Mouse (Mus musculus) hindbrain, embryonic 11.5 days (tissue): ENCODE measurements around the gene Zfp536. TPM values are rescaled to one million over a fixed set of nuclear protein-coding genes. Genes with fewer than 3 reads are reported as not detected.

Source experiments
- ATAC-seq: fragments of 200-750 bp; cut with Nextera tagmentation; 2 replicates; pipeline ENCODE4 v1.8.0; 2017; ENCODE audit warnings: mild to moderate bottlenecking, moderate TSS enrichment, moderate library complexity; ENCODE audit not compliant: low FRiP score
- DNase-seq: peaks from one replicate; pipeline ENCODE4 v3.0.0-alpha.2; 2015; ENCODE audit warnings: low spot score
- H3K27ac ChIP-seq: fragments of 300-500 bp; sonication (generic); 2 replicates; pipeline ENCODE4 v1.5.1; 2014; ENCODE audit warnings: mild to moderate bottlenecking, low read depth, low read length
- H3K27me3 ChIP-seq: fragments of 300-500 bp; sonication (generic); 2 replicates; pipeline ENCODE4 v1.6.1; 2014; ENCODE audit warnings: mild to moderate bottlenecking, low read length, moderate library complexity, mixed read lengths; ENCODE audit not compliant: control insufficient read depth, insufficient read depth
- H3K36me3 ChIP-seq: fragments of 300-500 bp; sonication (generic); 2 replicates; pipeline ENCODE4 v1.6.1; 2014; ENCODE audit warnings: mild to moderate bottlenecking, low read length, moderate library complexity, mixed read lengths; ENCODE audit not compliant: control insufficient read depth, insufficient read depth
- H3K4me1 ChIP-seq: fragments of 300-500 bp; sonication (generic); replicated peaks from 2 replicates; pipeline ENCODE4 v1.6.1; 2014; ENCODE audit warnings: low read length, mixed read lengths; ENCODE audit not compliant: control insufficient read depth, insufficient read depth
- H3K4me2 ChIP-seq: fragments of 300-500 bp; sonication (generic); replicated peaks from 2 replicates; pipeline ENCODE4 v1.6.1; 2014; ENCODE audit warnings: mild to moderate bottlenecking, low read depth, low read length
- H3K4me3 ChIP-seq: fragments of 300-500 bp; sonication (generic); 2 replicates; pipeline ENCODE4 v1.5.1; 2014; ENCODE audit warnings: low read depth, low read length
- H3K9ac ChIP-seq: fragments of 300-500 bp; sonication (generic); 2 replicates; pipeline ENCODE4 v1.6.1; 2014; ENCODE audit warnings: low read depth, low read length
- H3K9me3 ChIP-seq: fragments of 300-500 bp; sonication (generic); 2 replicates; pipeline ENCODE4 v1.6.1; 2016; ENCODE audit warnings: low read length; ENCODE audit not compliant: control insufficient read depth
- WGBS: fragments of 180-500 bp; shearing (Covaris S2); extraction: QIAGEN DNeasy Blood & Tissue Kit; methylation state at CpG from one replicate; pipeline ENCODE4 v1.1.7; 2014; 5-methylcytosine and 5-hydroxymethylcytosine counted together
- polyA plus RNA-seq: library from polyadenylated mRNA; unstranded; fragments of >200 nt; fragmentation: Nextera tagmentation; extraction: Ambion mirVana; gene quantifications from 2 replicates; pipeline ENCODE4 v1.2.1, GENCODE M21; 2014

Gene Zfp536
- polyA plus RNA-seq, 1 experiment from 2014 or later: 34.2 TPM

DNA sequence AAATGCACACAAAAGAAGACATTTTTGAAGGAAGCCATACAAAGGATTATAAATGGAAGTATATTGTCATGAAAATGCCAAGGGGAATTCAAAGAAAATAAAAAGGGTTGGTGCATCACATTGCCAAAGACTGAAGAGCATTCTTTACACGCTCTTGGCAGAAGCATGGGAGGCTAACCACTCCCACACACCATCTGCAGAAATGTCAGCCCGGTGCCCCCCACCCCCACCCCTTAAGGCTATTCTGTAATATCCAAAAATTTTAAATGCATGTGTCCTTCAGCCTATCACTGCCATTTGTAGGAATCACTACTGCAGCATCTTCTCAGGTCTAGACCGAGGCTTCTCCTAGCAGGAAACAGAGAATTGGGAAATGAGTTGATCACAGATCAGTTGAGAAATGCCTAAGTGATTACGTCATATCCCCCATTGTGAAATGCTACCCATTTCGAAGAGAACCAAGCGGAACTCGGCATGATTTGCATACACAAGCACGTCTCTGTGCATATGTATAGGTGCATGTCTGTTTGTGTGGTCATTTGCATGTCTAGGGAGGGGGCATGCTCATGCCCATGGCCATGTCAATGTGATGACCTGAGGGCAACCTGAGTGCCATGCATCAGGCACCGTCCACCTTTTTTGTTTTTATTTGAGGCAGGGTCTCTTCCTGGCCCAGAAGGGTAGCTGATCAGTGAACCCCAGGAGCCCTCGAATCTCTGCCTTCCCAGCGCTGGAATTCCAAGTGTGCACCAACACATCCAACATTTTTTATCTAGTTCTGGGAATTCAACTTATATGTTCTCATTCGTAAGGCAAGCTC is 179.0 kb downstream of the Zfp536 start:
- no peaks in the 10 kb centered on the region for H3K4me1 ChIP-seq
- H3K27ac ChIP-seq: no peak overlapping the region
- no peak overlapping the region for H3K9ac ChIP-seq
- no peak overlapping the region for H3K4me2 ChIP-seq
- 63% methylated on average over 12 of the region's 12 CpGs for WGBS
- H3K4me3 ChIP-seq: no peak overlapping the region
- H3K36me3 ChIP-seq: no peaks in the 10 kb centered on the region
- no peak for DNase-seq
- no peak for ATAC-seq
- H3K27me3 ChIP-seq: no peaks in the 10 kb centered on the region
- no peaks in the 10 kb centered on the region for H3K9me3 ChIP-seq

DNA sequence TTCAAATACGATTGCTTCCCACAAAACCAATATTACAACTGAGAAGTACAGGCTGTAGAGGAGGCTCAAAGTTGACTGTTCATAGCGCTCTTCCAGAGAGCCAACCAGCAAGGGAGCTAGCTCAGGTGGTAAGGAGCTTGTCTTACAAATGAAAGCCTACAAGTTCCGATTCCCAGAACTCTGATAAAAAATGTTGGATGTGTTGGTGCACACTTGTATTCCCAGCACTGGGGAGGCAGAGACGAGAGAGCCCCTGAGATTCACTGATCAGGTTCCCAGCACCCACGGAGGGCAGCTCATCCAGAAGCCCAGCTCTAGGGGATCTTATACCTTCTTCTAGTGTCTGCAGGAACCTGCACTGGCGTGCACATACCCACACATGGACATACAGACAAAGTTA is 179.9 kb downstream of the Zfp536 start:
- Histone ChIP-seq H3K4me3 (no peak overlapping the region), H3K4me1 (no peaks in the 10 kb centered on the region), H3K9ac (no peak overlapping the region), H3K36me3 (no peaks in the 10 kb centered on the region), H3K4me2 (no peak overlapping the region), H3K9me3 (no peaks in the 10 kb centered on the region), H3K27ac (no peak overlapping the region), H3K27me3 (no peaks in the 10 kb centered on the region)
- ATAC-seq (no peak), DNase-seq (no peak)
- WGBS: 92% methylated on average over 6 of the region's 6 CpGs

GRCm38 (mm10) chr7:37586694-37587093 is 186.7 kb downstream of the Zfp536 start:
- Histone ChIP-seq H3K27ac (no peak overlapping the region), H3K36me3 (no peaks in the 10 kb centered on the region), H3K9me3 (no peaks in the 10 kb centered on the region), H3K4me2 (no peak overlapping the region), H3K9ac (no peak overlapping the region), H3K4me1 (no peaks in the 10 kb centered on the region), H3K27me3 (no peaks in the 10 kb centered on the region), H3K4me3 (no peak overlapping the region)
- 85% methylated on average over 13 of the region's 13 CpGs for WGBS
- DNase-seq (no peak), ATAC-seq (no peak)

- no peaks in the 10 kb centered on the region for H3K9me3 ChIP-seq
- no peaks in the 10 kb centered on the region for H3K36me3 ChIP-seq
- 83% methylated on average over 3 of the region's 3 CpGs for WGBS
These were observed 192.2 kb downstream of the Zfp536 start for GRCm38 (mm10) chr7:37581262-37581661.

GRCm38 (mm10) chr7:37580554-37580953 is 192.9 kb downstream of the Zfp536 start:
- no peak overlapping the region for H3K4me2 ChIP-seq
- no peak for DNase-seq
- no peak overlapping the region for H3K4me3 ChIP-seq
- H3K27me3 ChIP-seq: no peaks in the 10 kb centered on the region
- no peaks in the 10 kb centered on the region for H3K4me1 ChIP-seq
- H3K36me3 ChIP-seq: no peaks in the 10 kb centered on the region
- no peak for ATAC-seq
- no peak overlapping the region for H3K9ac ChIP-seq
- 68% methylated on average over 5 of the region's 5 CpGs for WGBS
- no peak overlapping the region for H3K27ac ChIP-seq
- H3K9me3 ChIP-seq: no peaks in the 10 kb centered on the region

More at GRCm38 (mm10) chr7:37581262-37581661, 192.2 kb downstream of the Zfp536 start:
- Histone ChIP-seq H3K4me2 (no peak overlapping the region), H3K27me3 (no peaks in the 10 kb centered on the region), H3K4me3 (no peak overlapping the region), H3K27ac (no peak overlapping the region), H3K9ac (no peak overlapping the region), H3K4me1 (no peaks in the 10 kb centered on the region)
- DNase-seq (no peak), ATAC-seq (no peak)

- DNase-seq (no peak), ATAC-seq (no peak)
- H3K4me3 ChIP-seq: no peak overlapping the region
- no peaks in the 10 kb centered on the region for H3K9me3 ChIP-seq
- WGBS: 92% methylated on average over 7 of the region's 7 CpGs
- H3K36me3 ChIP-seq: peaks cover 5% of the 10 kb centered on the region; the same call in 1 of the 2 replicates
- no peak overlapping the region for H3K27ac ChIP-seq
- no peak overlapping the region for H3K4me2 ChIP-seq
- no peaks in the 10 kb centered on the region for H3K27me3 ChIP-seq
- no peaks in the 10 kb centered on the region for H3K4me1 ChIP-seq
- no peak overlapping the region for H3K9ac ChIP-seq
These were observed 201.4 kb downstream of the Zfp536 start for GRCm38 (mm10) chr7:37572021-37572420.

DNA sequence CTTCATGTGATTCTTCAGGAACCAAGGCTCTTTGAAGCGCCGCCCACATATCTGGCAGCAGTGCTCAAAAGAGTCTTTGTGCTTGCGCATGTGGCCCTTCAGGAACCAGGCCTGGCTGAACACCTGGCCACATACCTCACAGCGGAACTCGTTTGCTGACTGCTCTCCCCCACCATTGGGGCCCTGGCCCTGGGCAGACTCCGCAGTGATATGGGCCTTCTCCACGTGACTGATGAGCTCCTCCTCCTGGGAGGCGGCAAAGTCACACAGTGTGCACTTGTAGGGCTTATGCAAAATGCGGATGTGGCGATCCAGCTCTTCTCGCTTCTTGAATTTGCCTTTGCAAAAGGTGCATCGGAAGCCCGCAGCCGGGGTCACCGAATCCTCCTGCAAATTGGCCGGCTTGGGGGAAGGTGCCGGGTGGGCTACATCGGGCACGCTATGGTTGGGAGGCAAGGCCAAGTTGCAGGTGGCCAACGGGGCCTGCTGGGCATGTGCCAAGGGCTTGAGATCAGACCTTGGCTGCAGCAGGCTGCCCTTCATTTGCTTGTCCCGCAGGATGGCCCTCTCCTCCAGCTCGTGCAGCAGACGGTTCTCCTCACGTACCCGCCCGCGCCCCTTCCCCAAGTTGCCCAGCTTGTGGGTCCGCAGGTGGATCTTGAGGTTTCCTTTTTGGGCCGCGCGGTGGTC is 204.5 kb downstream of the Zfp536 start:
- Histone ChIP-seq H3K4me1 (peaks cover 10% of the 10 kb centered on the region), H3K27ac (no peak overlapping the region), H3K36me3 (peaks cover 5% of the 10 kb centered on the region; the same call in 1 of the 2 replicates), H3K9me3 (no peaks in the 10 kb centered on the region), H3K4me3 (no peak overlapping the region), H3K27me3 (no peaks in the 10 kb centered on the region), H3K9ac (no peak overlapping the region), H3K4me2 (no peak overlapping the region)
- ATAC-seq: no peak
- DNase-seq: no peak
- WGBS: 73% methylated on average over 31 of the region's 31 CpGs

DNA sequence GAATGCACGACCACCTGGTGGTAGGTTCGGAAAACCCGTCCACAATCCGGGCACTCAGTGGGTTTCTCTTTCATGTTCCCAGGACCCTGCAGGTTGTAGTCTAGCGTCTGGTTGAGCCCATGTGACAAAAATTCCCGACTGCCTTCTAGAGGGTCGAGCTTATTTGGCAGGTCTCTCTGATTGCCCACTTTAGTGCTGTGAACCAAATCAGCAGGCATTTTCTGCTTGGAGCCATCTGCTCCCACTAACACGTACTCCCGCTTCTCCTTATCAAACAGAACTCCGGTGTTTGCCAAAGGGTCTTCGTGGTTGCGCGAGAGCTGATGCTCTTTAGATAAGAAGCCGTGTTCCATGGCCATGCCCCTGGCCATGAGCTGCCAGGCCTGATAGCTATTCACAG is 205.4 kb downstream of the Zfp536 start:
- no peak overlapping the region for H3K4me3 ChIP-seq
- ATAC-seq (no peak), DNase-seq (no peak)
- no peaks in the 10 kb centered on the region for H3K9me3 ChIP-seq
- H3K36me3 ChIP-seq: peaks cover 5% of the 10 kb centered on the region; the same call in 1 of the 2 replicates
- H3K9ac ChIP-seq: no peak overlapping the region
- H3K4me1 ChIP-seq: peaks cover 14% of the 10 kb centered on the region
- H3K27me3 ChIP-seq: no peaks in the 10 kb centered on the region
- H3K27ac ChIP-seq: 0 out of 2 replicates have a peak overlapping the region, but pooled peaks have one; percentile 6
- WGBS: 91% methylated on average over 14 of the region's 14 CpGs
- H3K4me2 ChIP-seq: no peak overlapping the region
